Mouse (Mus musculus): ENCODE measurements at regions not wholly inside any gene's neighbourhood (a gene's known extent, or its start where the extent isn't known, plus 50 kb on each side); places are given as distances from the start of the nearest gene placed in this dataset.
A peak's percentile ranks its signal among the peaks of the same experiment; 100 is the strongest.

DNA sequence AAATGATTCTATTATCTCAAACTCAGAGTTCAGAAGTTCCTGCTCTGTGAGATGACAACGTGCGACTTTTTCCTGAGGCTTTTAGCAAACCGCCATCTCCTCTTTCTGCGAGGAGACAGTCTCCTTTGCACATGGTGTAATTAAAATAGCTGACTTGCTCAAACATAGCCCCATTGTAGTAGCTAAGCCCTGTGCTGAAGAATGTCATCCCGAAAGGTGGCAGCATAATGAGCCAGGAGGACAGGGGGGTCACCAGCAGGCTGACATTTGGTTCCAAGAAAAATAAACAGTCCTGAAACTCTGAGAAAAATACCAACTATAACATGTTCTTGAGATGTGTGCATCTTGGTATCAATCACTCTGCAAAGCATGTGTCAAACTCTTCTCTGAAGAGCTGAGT is 219.6 kb downstream of the Dcdc2c start:
- TF ChIP-seq CTCF (IDR thresholded peaks at IDR 0.05; ENCODE audit: extremely low read depth, insufficient read depth, low read length): no peak
- TF ChIP-seq POLR2A (IDR thresholded peaks at IDR 0.05; ENCODE audit: extremely low read depth, insufficient read depth, low read length): no peak
- Histone ChIP-seq H3K4me1 (ENCODE audit: control insufficient read depth, insufficient read depth, low read length) (peaks cover 3% of the 10 kb centered on the region; the same call in 1 of the 2 replicates), H3K4me3 (ENCODE audit: insufficient read depth, low read length) (no peak overlapping the region), H3K27ac (ENCODE audit: insufficient read depth, low read length) (no peak overlapping the region)

DNA sequence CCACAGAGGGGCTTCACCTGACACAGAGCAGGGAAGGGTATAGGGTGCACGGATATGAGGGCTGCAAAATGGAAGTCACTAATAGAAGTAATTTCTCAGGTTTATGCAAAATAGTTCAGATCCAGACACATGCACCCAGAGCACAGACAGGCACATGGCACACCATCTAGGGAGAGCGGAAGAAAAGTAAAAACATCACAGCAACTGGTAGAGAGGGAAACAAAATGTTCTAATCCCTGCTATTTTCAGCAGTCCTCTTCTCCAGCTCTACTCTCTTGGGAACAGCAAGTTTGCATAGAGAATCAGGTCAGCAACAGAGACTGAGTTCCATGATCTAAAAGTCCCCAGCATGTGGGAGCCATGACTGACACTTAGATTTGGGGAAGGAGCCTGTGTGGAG is 220.4 kb downstream of the Dcdc2c start:
- no peak overlapping the region for H3K4me3 ChIP-seq (ENCODE audit: insufficient read depth, low read length)
- no peak overlapping the region for H3K27ac ChIP-seq (ENCODE audit: insufficient read depth, low read length)
- TF ChIP-seq CTCF (IDR thresholded peaks at IDR 0.05; ENCODE audit: extremely low read depth, insufficient read depth, low read length) (no peak), POLR2A (IDR thresholded peaks at IDR 0.05; ENCODE audit: extremely low read depth, insufficient read depth, low read length) (no peak)
- H3K4me1 ChIP-seq (ENCODE audit: control insufficient read depth, insufficient read depth, low read length): peaks cover 3% of the 10 kb centered on the region; the same call in 1 of the 2 replicates

DNA sequence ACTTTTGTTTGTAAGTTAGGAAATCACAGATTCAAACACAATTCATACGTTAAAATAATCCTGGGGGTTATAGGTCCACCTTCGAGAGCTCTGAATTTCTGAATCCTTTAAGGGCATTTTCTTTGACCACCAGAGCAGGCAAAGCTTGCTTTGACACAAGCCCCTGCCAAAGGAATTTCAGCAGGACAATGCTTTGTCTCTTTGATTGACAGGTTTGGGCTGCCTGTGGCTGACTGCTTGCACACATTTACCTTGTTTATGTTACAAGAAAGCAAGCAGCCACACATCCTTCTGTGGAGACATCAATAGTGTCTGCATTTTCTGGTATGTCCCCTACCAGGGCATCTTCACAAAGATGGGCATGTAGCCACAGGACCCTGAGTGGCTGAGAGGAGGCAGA is 228.5 kb downstream of the Dcdc2c start:
- no peak for TF ChIP-seq POLR2A (IDR thresholded peaks at IDR 0.05; ENCODE audit: extremely low read depth, insufficient read depth, low read length)
- TF ChIP-seq CTCF (IDR thresholded peaks at IDR 0.05; ENCODE audit: extremely low read depth, insufficient read depth, low read length): no peak
- Histone ChIP-seq H3K4me3 (ENCODE audit: insufficient read depth, low read length) (no peak overlapping the region), H3K27ac (ENCODE audit: insufficient read depth, low read length) (no peak overlapping the region), H3K4me1 (ENCODE audit: control insufficient read depth, insufficient read depth, low read length) (no peaks in the 10 kb centered on the region)

DNA sequence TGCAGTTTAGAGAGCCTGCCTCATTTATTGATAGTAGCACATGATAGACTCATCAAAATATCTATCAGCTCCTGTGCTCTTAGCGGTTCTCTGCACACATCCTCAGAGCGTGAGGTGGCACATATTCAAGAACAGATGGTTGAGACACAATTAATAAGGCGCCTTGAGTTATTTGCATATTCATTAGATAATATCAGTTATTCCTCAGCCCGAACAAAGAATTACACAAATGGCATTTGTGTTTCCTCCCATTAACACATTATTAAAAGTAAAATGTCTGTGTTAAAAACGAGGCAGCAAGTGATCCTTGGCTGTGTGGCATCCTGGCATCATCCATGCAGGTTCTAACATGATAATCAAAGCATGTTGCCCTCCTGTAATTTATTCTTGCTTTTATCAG is 243.0 kb downstream of the Dcdc2c start:
- no peaks in the 10 kb centered on the region for H3K4me1 ChIP-seq (ENCODE audit: control insufficient read depth, insufficient read depth, low read length)
- no peak overlapping the region for H3K27ac ChIP-seq (ENCODE audit: insufficient read depth, low read length)
- H3K4me3 ChIP-seq (ENCODE audit: insufficient read depth, low read length): no peak overlapping the region
- TF ChIP-seq POLR2A (IDR thresholded peaks at IDR 0.05; ENCODE audit: extremely low read depth, insufficient read depth, low read length) (no peak), CTCF (IDR thresholded peaks at IDR 0.05; ENCODE audit: extremely low read depth, insufficient read depth, low read length) (no peak)

DNA sequence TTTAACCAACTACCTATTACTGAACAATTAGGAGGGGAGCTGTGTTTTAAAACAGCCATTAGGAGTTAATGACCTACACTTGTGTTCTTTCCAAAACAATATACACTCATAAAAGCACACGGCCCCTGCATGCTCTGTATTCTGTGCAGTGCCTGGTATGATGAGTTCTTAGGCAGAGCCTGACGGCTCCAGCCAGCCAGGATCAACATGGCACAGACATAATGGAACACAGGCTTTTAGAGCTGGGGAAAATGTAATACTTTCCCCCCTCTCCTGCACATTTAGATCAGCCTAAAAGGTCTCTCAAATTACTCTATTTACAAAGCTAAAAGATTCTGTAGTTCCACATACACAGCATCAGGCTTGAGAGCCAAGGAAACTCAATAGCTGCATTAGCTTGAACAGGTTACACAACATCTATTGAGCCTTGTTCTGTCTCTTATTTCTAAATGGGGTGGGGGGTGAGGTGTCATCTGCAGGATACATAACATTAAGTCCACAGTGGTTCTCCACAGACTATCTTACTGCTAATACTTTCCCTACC is 250.1 kb downstream of the Dcdc2c start:
- H3K4me3 ChIP-seq (ENCODE audit: insufficient read depth, low read length): no peak overlapping the region
- H3K27ac ChIP-seq (ENCODE audit: insufficient read depth, low read length): no peak overlapping the region
- H3K4me1 ChIP-seq (ENCODE audit: control insufficient read depth, insufficient read depth, low read length): no peaks in the 10 kb centered on the region
- TF ChIP-seq POLR2A (IDR thresholded peaks at IDR 0.05; ENCODE audit: extremely low read depth, insufficient read depth, low read length): no peak
- TF ChIP-seq CTCF (IDR thresholded peaks at IDR 0.05; ENCODE audit: extremely low read depth, insufficient read depth, low read length): no peak

DNA sequence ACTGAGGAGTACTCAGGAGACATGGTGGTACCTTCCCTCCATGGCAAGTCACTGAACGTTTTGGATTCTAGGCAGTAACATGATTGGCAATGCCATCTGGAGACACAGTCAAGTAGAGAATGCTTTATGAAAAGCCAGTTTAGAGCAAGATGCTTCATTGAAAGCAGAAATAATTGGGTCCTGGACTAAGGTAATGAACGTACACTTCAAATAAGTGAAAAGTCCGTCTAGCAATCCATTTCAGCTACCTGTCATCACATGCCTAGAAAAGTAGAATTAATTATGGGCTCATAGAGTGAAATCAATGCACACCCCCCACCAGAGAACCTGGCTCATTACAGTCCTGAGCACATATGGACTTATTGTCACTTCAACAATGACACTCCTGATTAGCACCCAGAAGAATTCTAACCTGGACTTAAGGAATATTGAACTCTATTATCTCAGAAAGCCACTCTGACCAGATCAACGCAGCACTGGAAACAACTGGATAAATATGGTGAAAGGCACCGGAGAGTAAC is 263.8 kb downstream of the Dcdc2c start:
- Histone ChIP-seq H3K4me3 (ENCODE audit: insufficient read depth, low read length) (no peak overlapping the region), H3K27ac (ENCODE audit: insufficient read depth, low read length) (no peak overlapping the region), H3K4me1 (ENCODE audit: control insufficient read depth, insufficient read depth, low read length) (no peaks in the 10 kb centered on the region)
- TF ChIP-seq POLR2A (IDR thresholded peaks at IDR 0.05; ENCODE audit: extremely low read depth, insufficient read depth, low read length) (no peak), CTCF (IDR thresholded peaks at IDR 0.05; ENCODE audit: extremely low read depth, insufficient read depth, low read length) (no peak)

DNA sequence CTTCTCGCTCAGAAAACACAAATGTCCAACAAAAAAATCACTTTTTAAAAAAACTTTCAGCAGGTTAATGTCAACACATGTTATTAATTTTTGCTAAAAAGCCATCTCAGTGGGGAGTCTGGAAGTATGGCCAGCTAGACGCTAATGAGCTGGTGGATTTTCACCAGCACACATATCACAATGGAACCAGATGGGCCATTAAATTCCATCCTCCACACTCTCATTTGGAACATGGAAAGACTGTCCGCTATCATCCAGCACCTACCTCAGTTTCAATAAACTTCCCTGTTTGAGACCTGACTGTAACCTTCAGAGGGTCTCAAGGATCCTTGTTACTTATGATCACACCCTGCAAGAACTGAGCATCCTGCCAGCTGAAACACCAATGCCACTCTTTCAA is 296.7 kb downstream of the Dcdc2c start:
- no peak overlapping the region for H3K4me3 ChIP-seq (ENCODE audit: insufficient read depth, low read length)

DNA sequence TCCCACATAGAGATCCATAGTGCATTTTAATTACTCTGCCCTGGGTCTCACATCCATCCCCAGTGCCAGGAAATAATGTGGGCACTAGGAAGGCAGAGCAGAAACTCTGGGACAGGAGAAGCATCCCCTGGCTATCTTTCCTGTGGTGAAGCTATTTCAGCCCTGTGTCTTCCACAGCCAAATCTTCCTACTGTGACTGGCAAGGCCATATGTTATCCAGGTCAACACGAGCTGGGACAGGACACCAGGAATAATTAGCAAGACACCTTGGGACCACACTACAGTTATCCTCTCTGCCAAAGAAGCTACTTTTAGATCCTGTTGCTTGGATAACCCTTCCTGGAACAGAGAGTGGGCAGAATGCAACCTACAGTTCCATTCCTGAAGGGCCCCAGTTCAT is 301.7 kb downstream of the Dcdc2c start:
- Histone ChIP-seq H3K27ac (ENCODE audit: insufficient read depth, low read length) (no peak overlapping the region), H3K4me1 (ENCODE audit: control insufficient read depth, insufficient read depth, low read length) (no peaks in the 10 kb centered on the region), H3K4me3 (ENCODE audit: insufficient read depth, low read length) (no peak overlapping the region)
- no peak for TF ChIP-seq POLR2A (IDR thresholded peaks at IDR 0.05; ENCODE audit: extremely low read depth, insufficient read depth, low read length)
- no peak for TF ChIP-seq CTCF (IDR thresholded peaks at IDR 0.05; ENCODE audit: extremely low read depth, insufficient read depth, low read length)

More for the DNA sequence above, 296.7 kb downstream of the Dcdc2c start:
- no peak overlapping the region for H3K27ac ChIP-seq (ENCODE audit: insufficient read depth, low read length)
- H3K4me1 ChIP-seq (ENCODE audit: control insufficient read depth, insufficient read depth, low read length): no peaks in the 10 kb centered on the region
- no peak for TF ChIP-seq CTCF (IDR thresholded peaks at IDR 0.05; ENCODE audit: extremely low read depth, insufficient read depth, low read length)

DNA sequence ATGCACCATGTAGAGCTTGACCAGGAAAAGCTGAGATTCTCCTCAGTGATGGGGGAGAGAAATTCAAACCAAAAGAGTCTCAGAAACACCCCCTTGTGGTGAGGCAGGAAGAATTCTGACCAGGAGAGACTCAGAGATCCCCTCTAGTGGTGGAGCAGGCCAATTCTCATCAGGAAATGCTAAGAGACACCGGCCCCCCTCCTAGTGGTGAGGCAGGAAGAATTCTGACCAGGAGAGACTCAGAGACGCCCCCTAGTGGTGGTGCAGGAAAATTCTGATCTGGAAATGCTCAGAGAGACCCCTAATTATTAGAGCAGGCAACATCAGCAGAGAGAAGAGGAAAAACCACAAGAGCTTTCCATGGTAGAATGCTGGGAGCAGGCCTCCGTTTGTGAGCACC is 303.4 kb downstream of the Dcdc2c start:
- Histone ChIP-seq H3K27ac (ENCODE audit: insufficient read depth, low read length) (no peak overlapping the region), H3K4me3 (ENCODE audit: insufficient read depth, low read length) (no peak overlapping the region), H3K4me1 (ENCODE audit: control insufficient read depth, insufficient read depth, low read length) (no peaks in the 10 kb centered on the region)
- TF ChIP-seq CTCF (IDR thresholded peaks at IDR 0.05; ENCODE audit: extremely low read depth, insufficient read depth, low read length): peak; percentile 76
- TF ChIP-seq POLR2A (IDR thresholded peaks at IDR 0.05; ENCODE audit: extremely low read depth, insufficient read depth, low read length): no peak

DNA sequence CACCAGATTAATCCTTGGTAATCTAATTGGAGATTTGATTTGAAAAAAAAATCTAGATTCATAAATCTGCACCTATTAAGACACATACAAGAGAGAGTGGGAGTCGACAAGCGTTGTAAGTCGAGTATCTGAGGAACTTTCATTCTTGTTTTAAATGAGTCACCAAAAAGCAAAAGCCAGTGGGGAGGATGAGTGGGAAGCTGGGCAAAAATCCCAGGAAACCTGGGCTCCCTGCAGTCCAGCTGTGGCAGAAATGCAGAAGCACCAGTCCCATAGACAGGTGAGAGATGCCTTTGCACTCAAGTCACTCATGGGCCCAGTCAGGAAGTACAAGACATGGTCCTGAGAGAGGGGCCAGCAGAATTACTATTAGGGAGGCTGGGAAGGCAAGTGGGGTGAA is 303.9 kb downstream of the Dcdc2c start:
- Histone ChIP-seq H3K27ac (ENCODE audit: insufficient read depth, low read length) (no peak overlapping the region), H3K4me3 (ENCODE audit: insufficient read depth, low read length) (no peak overlapping the region), H3K4me1 (ENCODE audit: control insufficient read depth, insufficient read depth, low read length) (no peaks in the 10 kb centered on the region)
- TF ChIP-seq POLR2A (IDR thresholded peaks at IDR 0.05; ENCODE audit: extremely low read depth, insufficient read depth, low read length): no peak
- TF ChIP-seq CTCF (IDR thresholded peaks at IDR 0.05; ENCODE audit: extremely low read depth, insufficient read depth, low read length): no peak

Measured in cortical plate, adult 2 months (tissue).